ENCODE assay signal across 17 mouse cellular contexts in genomic region chr5:64698458-64699116, GRCm38 (mm10).
DNase-seq lines count a peak whose midpoint lies in the region; ATAC-seq and TF ChIP-seq lines count a peak whose summit lies in the region.
"Had no signal": no experiment of that assay in that cellular context is flagged by ENCODE, and none has a peak within 500 bp of the region (broad histone marks: within the 10 kb centered on the region; RNA-seq: fewer than 3 reads in every experiment).

No protein-coding gene starts in this region.

- no peak overlapping the region for H3K9ac ChIP-seq in lung, embryonic 16.5 days (ENCODE audit: low read length)
- no peak overlapping the region for H3K9ac ChIP-seq in midbrain, postnatal 0 days (replicated peaks; ENCODE audit: low read length, poor library complexity, severe bottlenecking)
- H3K9ac ChIP-seq: embryonic facial prominence, embryonic 13.5 days; forebrain, embryonic 13.5 days; heart, embryonic 12.5 days had no signal

- no peaks in the 10 kb centered on the region for H3K27me3 ChIP-seq in kidney, adult 2 months (replicated peaks; ENCODE audit: control insufficient read depth, insufficient read depth, low read length)
- H3K27me3 ChIP-seq in lung, embryonic 16.5 days (ENCODE audit: control insufficient read depth, insufficient read depth, low read depth, low read length): no peaks in the 10 kb centered on the region
- H3K27me3 ChIP-seq in midbrain, postnatal 0 days (ENCODE audit: insufficient read depth, low read length): no peaks in the 10 kb centered on the region
- H3K27me3 ChIP-seq: embryonic facial prominence, embryonic 13.5 days; forebrain, embryonic 13.5 days; heart, embryonic 12.5 days had no signal

- 52% methylated on average over 6 of the region's 6 CpGs for WGBS in kidney, adult 2 months
- 77% methylated on average over 6 of the region's 6 CpGs for WGBS in lung, embryonic 16.5 days
- 89% methylated on average over 6 of the region's 6 CpGs for WGBS in midbrain, postnatal 0 days

- ATAC-seq in lung, embryonic 16.5 days (ENCODE audit: low read depth): no peak
- ATAC-seq in megakaryocyte, adult 5-6 weeks (ENCODE audit: poor library complexity, severe bottlenecking): 0 out of 2 replicates have a peak, but pooled peaks have one; percentile 8
- no peak for ATAC-seq in midbrain, postnatal 0 days (ENCODE audit: low FRiP score)
- ATAC-seq: forebrain, embryonic 13.5 days had no signal

- peak; percentile 32 for DNase-seq in kidney, adult 2 months
- DNase-seq in kidney, adult 9 months: no peak
- no peak for DNase-seq in lung, postnatal 14 days
- no peak for DNase-seq in midbrain, postnatal 0 days (ENCODE audit: low spot score)
- DNase-seq in cerebellum, adult 18-20 months: no peak
- DNase-seq: adrenal gland, postnatal 10 days; cerebellum, adult 11 months; cerebellum, adult 9-10 months; cerebellum, postnatal 25 days; gastrocnemius, adult 2 months; gastrocnemius, postnatal 25 days; heart, postnatal 36 days had no signal

- H3K9me3 ChIP-seq in lung, embryonic 16.5 days (ENCODE audit: control insufficient read depth, low read length): 0 out of 2 replicates have a peak, but pooled peaks cover 3% of the 10 kb centered on the region
- no peaks in the 10 kb centered on the region for H3K9me3 ChIP-seq in midbrain, postnatal 0 days (ENCODE audit: low read length)
- H3K9me3 ChIP-seq: embryonic facial prominence, embryonic 13.5 days; forebrain, embryonic 13.5 days had no signal

- H3K4me2 ChIP-seq in lung, embryonic 16.5 days (ENCODE audit: low read depth, low read length): no peak overlapping the region
- H3K4me2 ChIP-seq in midbrain, postnatal 0 days (ENCODE audit: low read depth, low read length, poor library complexity, severe bottlenecking): no peak overlapping the region
- H3K4me2 ChIP-seq: embryonic facial prominence, embryonic 13.5 days; forebrain, embryonic 13.5 days; heart, embryonic 12.5 days had no signal

- H3K4me3 ChIP-seq in kidney, adult 2 months (ENCODE audit: insufficient read depth, low read depth, low read length): no peak overlapping the region
- no peak overlapping the region for H3K4me3 ChIP-seq in lung, embryonic 16.5 days (ENCODE audit: low read length)
- no peak overlapping the region for H3K4me3 ChIP-seq in midbrain, postnatal 0 days (ENCODE audit: low read depth, low read length)
- H3K4me3 ChIP-seq: embryonic facial prominence, embryonic 13.5 days; forebrain, embryonic 13.5 days; gastrocnemius, adult 2 months; heart, embryonic 12.5 days had no signal

- no peak overlapping the region for H3K27ac ChIP-seq in kidney, adult 2 months (ENCODE audit: insufficient read depth, low read depth, low read length)
- H3K27ac ChIP-seq in lung, embryonic 16.5 days (ENCODE audit: low read length): peak overlapping the region; percentile 32; the same call in 1 of the 2 replicates
- no peak overlapping the region for H3K27ac ChIP-seq in midbrain, postnatal 0 days (ENCODE audit: low read depth, low read length)
- H3K27ac ChIP-seq: embryonic facial prominence, embryonic 13.5 days; forebrain, embryonic 13.5 days; gastrocnemius, adult 2 months had no signal

- TF ChIP-seq CTCF in kidney, adult 2 months (conservative IDR thresholded peaks at IDR 0.05; ENCODE audit: insufficient read depth, insufficient read length, low read depth, low read length): no peak
- TF ChIP-seq CTCF in midbrain, postnatal 0 days (IDR thresholded peaks at IDR 0.05): no peak

- H3K4me1 ChIP-seq in kidney, adult 2 months (ENCODE audit: control insufficient read depth, insufficient read depth, low read length): no peaks in the 10 kb centered on the region
- peaks cover 33% of the 10 kb centered on the region for H3K4me1 ChIP-seq in lung, embryonic 16.5 days (replicated peaks; ENCODE audit: control insufficient read depth, insufficient read depth, low read length)
- peaks cover 5% of the 10 kb centered on the region; the same call in 1 of the 2 replicates for H3K4me1 ChIP-seq in midbrain, postnatal 0 days (ENCODE audit: insufficient read depth, low read length)

- no peak for TF ChIP-seq POLR2A in kidney, adult 2 months (IDR thresholded peaks at IDR 0.05; ENCODE audit: low read depth, low read length)

- no peaks in the 10 kb centered on the region for H3K36me3 ChIP-seq in kidney, adult 2 months (ENCODE audit: control insufficient read depth, insufficient read depth, low read length)
- H3K36me3 ChIP-seq in lung, embryonic 16.5 days (ENCODE audit: control insufficient read depth, insufficient read depth, low read length): no peaks in the 10 kb centered on the region
- H3K36me3 ChIP-seq in midbrain, postnatal 0 days (ENCODE audit: insufficient read depth, low read length): no peaks in the 10 kb centered on the region
- H3K36me3 ChIP-seq: embryonic facial prominence, embryonic 13.5 days; heart, embryonic 12.5 days had no signal
